Mouse (Mus musculus) G1E (cell line): ENCODE measurements around the gene Nudt1.

ENCODE experiments used
- CTCF ChIP-seq: IDR thresholded peaks from 2 replicates; pipeline ENCODE4 v1.5.1; 2012; ENCODE audit warnings: low read depth, low read length, inconsistent platforms, mixed read lengths
- GATA1 ChIP-seq: IDR thresholded peaks from 2 replicates; pipeline ENCODE4 v1.6.1; 2012; ENCODE audit warnings: borderline replicate concordance, low read length, inconsistent platforms, mixed read lengths

GRCm38 (mm10) chr5:140289161-140289560 lies 32.3 kb upstream of the Nudt1 start:
- TF ChIP-seq CTCF = no peak
- no peak for TF ChIP-seq GATA1
